Mouse (Mus musculus) CH12.LX (cell line): Measurements from ENCODE around the gene Ccdc78. TPM values are rescaled to one million over a fixed set of nuclear protein-coding genes. Genes with fewer than 3 reads are reported as not detected.
A peak's percentile ranks its signal among the peaks of the same experiment; 100 is the strongest.

Experiments
- DNase-seq: peaks from one replicate; pipeline ENCODE4 v3.0.0-alpha.2; 2013; ENCODE audit errors: extremely low read depth
- H3K27ac ChIP-seq: 2 replicates; pipeline ENCODE4 v1.5.1; 2012; ENCODE audit warnings: low read depth, mild to moderate bottlenecking, control low read depth, moderate library complexity; ENCODE audit not compliant: insufficient read depth
- H3K27me3 ChIP-seq: replicated peaks from 2 replicates; pipeline ENCODE3; 2012; ENCODE audit warnings: inconsistent platforms
- H3K36me3 ChIP-seq, 2 experiments: replicated peaks in 1 of 2; 2 replicates each; pipeline versions ENCODE3 to v1.6.1; 2012; ENCODE audit warnings: inconsistent platforms in 1 of 2, low read length in 1 of 2, mild to moderate bottlenecking in 1 of 2, mixed read lengths in 1 of 2, moderate library complexity in 1 of 2; ENCODE audit not compliant: control insufficient read depth in 1 of 2, insufficient read depth in 1 of 2
- H3K4me1 ChIP-seq, 2 experiments: 2 replicates each; pipeline ENCODE4 v1.6.1; 2012; ENCODE audit warnings: inconsistent platforms in 1 of 2, moderate library complexity in 1 of 2; ENCODE audit not compliant: insufficient read depth in 2 of 2, control insufficient read depth in 1 of 2
- H3K4me2 ChIP-seq: 2 replicates; pipeline ENCODE4 v1.6.1; 2012; ENCODE audit warnings: low read depth, mild to moderate bottlenecking, control low read depth; ENCODE audit not compliant: poor library complexity, insufficient read depth, severe bottlenecking
- H3K4me3 ChIP-seq, 3 experiments: fragments of 150-350 bp in 1 of 3; sonication (generic) in 1 of 3; replicated peaks in 1 of 3; 2 replicates each; pipeline versions ENCODE3 to v1.5.1; 2011 to 2012; ENCODE audit warnings: low read depth in 2 of 3, low read length in 2 of 3, mild to moderate bottlenecking in 2 of 3, moderate library complexity in 2 of 3, control low read depth in 1 of 3, improper control_type of control experiment in 1 of 3, inconsistent platforms in 1 of 3, mixed read lengths in 1 of 3; ENCODE audit not compliant: poor library complexity in 1 of 3
- H3K79me2 ChIP-seq: replicated peaks from 2 replicates; pipeline ENCODE4 v1.6.1; 2012; ENCODE audit warnings: mild to moderate bottlenecking, moderate library complexity; ENCODE audit not compliant: control insufficient read depth, poor library complexity, insufficient read depth, severe bottlenecking; ENCODE audit errors: extremely low read depth
- H3K9ac ChIP-seq: 2 replicates; pipeline ENCODE4 v1.6.1; 2012; ENCODE audit warnings: low read depth, mild to moderate bottlenecking, control low read depth, moderate library complexity; ENCODE audit not compliant: insufficient read depth
- H3K9me3 ChIP-seq: replicated peaks from 2 replicates; pipeline ENCODE3; 2012; ENCODE audit warnings: low read length, inconsistent platforms, mixed read lengths
- BHLHE40 ChIP-seq: IDR thresholded peaks from 2 replicates; pipeline ENCODE4 v1.6.1; 2011; ENCODE audit warnings: mild to moderate bottlenecking, low read depth, low read length, improper control_type of control experiment
- CTCF ChIP-seq, 2 experiments: IDR thresholded peaks in 1 of 2; conservative IDR thresholded peaks in 1 of 2; 2 replicates each; pipeline ENCODE4 v1.5.1; 2011 to 2012; ENCODE audit warnings: low read depth in 2 of 2, low read length in 2 of 2, improper control_type of control experiment in 1 of 2, inconsistent platforms in 1 of 2, mild to moderate bottlenecking in 1 of 2, moderate library complexity in 1 of 2
- EP300 ChIP-seq: IDR thresholded peaks from 2 replicates; pipeline ENCODE4 v1.6.1; 2011; ENCODE audit warnings: low read length, improper control_type of control experiment
- ETS1 ChIP-seq: conservative IDR thresholded peaks from 2 replicates; pipeline ENCODE4 v1.6.1; 2012; ENCODE audit warnings: low read depth, mild to moderate bottlenecking, inconsistent platforms, low read length, improper control_type of control experiment, moderate library complexity
- HCFC1 ChIP-seq: IDR thresholded peaks from 2 replicates; pipeline ENCODE4 v1.6.1; 2012; ENCODE audit warnings: low read depth, mild to moderate bottlenecking, inconsistent platforms, low read length, improper control_type of control experiment
- IRF4 ChIP-seq: IDR thresholded peaks from 2 replicates; pipeline ENCODE4 v1.6.1; 2014; ENCODE audit warnings: low read depth, mild to moderate bottlenecking, inconsistent platforms, low read length, improper control_type of control experiment
- JUN ChIP-seq: IDR thresholded peaks from 2 replicates; pipeline ENCODE4 v1.6.1; 2011; ENCODE audit warnings: low read depth, mild to moderate bottlenecking, low read length, improper control_type of control experiment, moderate library complexity; ENCODE audit not compliant: insufficient read depth
- JUND ChIP-seq: conservative IDR thresholded peaks from 2 replicates; pipeline ENCODE4 v1.6.1; 2011; ENCODE audit warnings: low read depth, low read length, improper control_type of control experiment
- KAT2A ChIP-seq: IDR thresholded peaks from 2 replicates; pipeline ENCODE4 v1.6.1; 2012; ENCODE audit warnings: low read length, improper control_type of control experiment, inconsistent platforms; ENCODE audit not compliant: insufficient replicate concordance
- MAFK ChIP-seq: IDR thresholded peaks from 2 replicates; pipeline ENCODE4 v1.6.1; 2011; ENCODE audit warnings: low read length, improper control_type of control experiment; ENCODE audit not compliant: insufficient replicate concordance
- MYC ChIP-seq: IDR thresholded peaks from 2 replicates; pipeline ENCODE4 v1.6.1; 2011; ENCODE audit warnings: low read depth, mild to moderate bottlenecking, improper control_type of control experiment, low read length
- NELFE ChIP-seq: IDR thresholded peaks from 2 replicates; pipeline ENCODE4 v1.6.1; 2011; ENCODE audit warnings: low read depth, low read length, improper control_type of control experiment
- NRF1 ChIP-seq: IDR thresholded peaks from 2 replicates; pipeline ENCODE4 v1.6.1; 2014; ENCODE audit warnings: low read depth, mild to moderate bottlenecking, inconsistent platforms, low read length, improper control_type of control experiment, moderate library complexity
- PAX5 ChIP-seq: IDR thresholded peaks from 2 replicates; pipeline ENCODE4 v1.6.1; 2012; ENCODE audit warnings: low read length, inconsistent platforms, mixed read lengths
- RCOR1 ChIP-seq: conservative IDR thresholded peaks from 2 replicates; pipeline ENCODE4 v1.6.1; 2012; ENCODE audit warnings: low read depth, mild to moderate bottlenecking, inconsistent platforms, low read length, improper control_type of control experiment
- UBTF ChIP-seq: IDR thresholded peaks from 2 replicates; pipeline ENCODE4 v1.6.1; 2012; ENCODE audit warnings: low read depth, mild to moderate bottlenecking, inconsistent platforms, low read length, improper control_type of control experiment, moderate library complexity
- USF1 ChIP-seq: IDR thresholded peaks from 2 replicates; pipeline ENCODE4 v1.6.1; 2014; ENCODE audit warnings: low read depth, mild to moderate bottlenecking, inconsistent platforms, low read length, improper control_type of control experiment
- ZMIZ1 ChIP-seq: IDR thresholded peaks from 2 replicates; pipeline ENCODE4 v1.6.1; 2012; ENCODE audit warnings: low read depth, mild to moderate bottlenecking, inconsistent platforms, low read length, improper control_type of control experiment
- dilution Hi-C: fragments of 300-500 bp; cut with MboI; formaldehyde crosslinking; loops from 2 replicates; pipeline ENCODE4 v1.14.3; 2020; ENCODE audit warnings: low sequenced_read_pairs; ENCODE audit not compliant: extremely low pct_unique_long_range_greater_than_20kb, extremely low pct_ligation_motif_present
- in situ Hi-C: fragments of 300-500 bp; cut with MboI; formaldehyde crosslinking; loops from 3 replicates; pipeline ENCODE4 v1.14.3; 2019; ENCODE audit warnings: low sequenced_read_pairs, low pct_ligation_motif_present, low pct_unique_long_range_greater_than_20kb, mixed read lengths
- polyA plus RNA-seq: library from polyadenylated mRNA; unstranded; fragments of >175 nt; gene quantifications from 2 replicates; pipeline ENCODE4 v1.2.1, GENCODE M21; 2012; ENCODE audit warnings: low read depth; ENCODE audit not compliant: insufficient read length
- total RNA-seq, 2 experiments: library from RNA; depleted of rRNA; stranded (reverse); fragments of 300-350 nt in 1 of 2; fragments of >200 nt in 1 of 2; gene quantifications; 2 replicates each; pipeline ENCODE4 v1.2.3; 2012 to 2014

The Ccdc78 gene
- total and polyA plus RNA-seq, 3 experiments, result 0.13 to 0.40 (median 0.25) TPM

- H3K27me3 ChIP-seq, result no peaks in the 10 kb centered on the region
- dilution Hi-C loops (no loop called here), in situ Hi-C loops (no loop called here)
- no peaks in the 10 kb centered on the region for H3K79me2 ChIP-seq
- H3K4me2 ChIP-seq, result no peak overlapping the region
- H3K4me3 ChIP-seq, result no peak overlapping the region
- H3K36me3 ChIP-seq, result peaks cover 66 to 83% of the 10 kb centered on the region in 2 experiments
- H3K27ac ChIP-seq, result no peak overlapping the region
- 0 out of 2 replicates have a peak, but pooled peaks have one; percentile 18 for TF ChIP-seq ZMIZ1
- no peak for TF ChIP-seq KAT2A
- DNase-seq, result no peak
- peaks cover 11 to 16% of the 10 kb centered on the region in 2 experiments for H3K4me1 ChIP-seq
- no peak overlapping the region for H3K9ac ChIP-seq
- H3K9me3 ChIP-seq, result no peaks in the 10 kb centered on the region
Measured at GRCm38 (mm10) chr17:25783086-25783485, 3.3 kb upstream of the Ccdc78 start.

- no peak overlapping the region for H3K4me3 ChIP-seq
- H3K4me1 ChIP-seq, result peaks cover 7 to 16% of the 10 kb centered on the region in 2 experiments
- peaks cover 64 to 81% of the 10 kb centered on the region in 2 experiments for H3K36me3 ChIP-seq
- peak overlapping the region; percentile 46; the same call in 1 of the 2 replicates for H3K4me2 ChIP-seq
- H3K27ac ChIP-seq, result no peak overlapping the region
- H3K27me3 ChIP-seq, result no peaks in the 10 kb centered on the region
- DNase-seq, result no peak
- in situ Hi-C loops, result no loop called here
- no peak overlapping the region for H3K9ac ChIP-seq
- no peaks in the 10 kb centered on the region for H3K9me3 ChIP-seq
- H3K79me2 ChIP-seq, result no peaks in the 10 kb centered on the region
- TF ChIP-seq BHLHE40 (no peak), UBTF (no peak), JUND (no peak), USF1 (no peak), EP300 (no peak), NELFE (no peak), CTCF (conservative IDR thresholded peaks at IDR 0.05 in 1 of 2, IDR thresholded peaks at IDR 0.05 in 1 of 2; ENCODE audit: low read depth in 2 of 2, low read length in 2 of 2) (no peak), MAFK (no peak), ETS1 (no peak), IRF4 (no peak), JUN (no peak), RCOR1 (no peak), HCFC1 (no peak), MYC (no peak), NRF1 (no peak), PAX5 (no peak)
- TF ChIP-seq, all 38 proteins: peak for 0
- dilution Hi-C loops, result no loop called here
Measured at GRCm38 (mm10) chr17:25783861-25784574, 2.4 kb upstream of the Ccdc78 start.
